Mouse (Mus musculus) heart, embryonic 11.5 days (tissue): ENCODE measurements around the gene Fam169b. TPM values are rescaled to one million over a fixed set of nuclear protein-coding genes. Genes with fewer than 3 reads are reported as not detected.

Experiments
- ATAC-seq: fragments of 200-750 bp; cut with Nextera tagmentation; replicated peaks from 2 replicates; pipeline ENCODE4 v1.8.0; 2017; ENCODE audit warnings: moderate library complexity; ENCODE audit not compliant: insufficient number of reproducible peaks, low FRiP score, low TSS enrichment
- H3K27ac ChIP-seq: fragments of 300-500 bp; sonication (generic); 2 replicates; pipeline ENCODE4 v1.5.1; 2014; ENCODE audit warnings: mild to moderate bottlenecking, low read depth, low read length
- H3K27me3 ChIP-seq: fragments of 300-500 bp; sonication (generic); 2 replicates; pipeline ENCODE4 v1.6.1; 2014; ENCODE audit warnings: mild to moderate bottlenecking, low read length, mixed read lengths; ENCODE audit not compliant: control insufficient read depth, insufficient read depth
- H3K36me3 ChIP-seq: fragments of 300-500 bp; sonication (generic); 2 replicates; pipeline ENCODE4 v1.6.1; 2014; ENCODE audit warnings: mild to moderate bottlenecking, low read length, moderate library complexity, mixed read lengths; ENCODE audit not compliant: control insufficient read depth, insufficient read depth
- H3K4me1 ChIP-seq: fragments of 300-500 bp; sonication (generic); 2 replicates; pipeline ENCODE4 v1.6.1; 2014; ENCODE audit warnings: low read length; ENCODE audit not compliant: control insufficient read depth, insufficient read depth
- H3K4me2 ChIP-seq: fragments of 300-500 bp; sonication (generic); 2 replicates; pipeline ENCODE4 v1.6.1; 2014; ENCODE audit warnings: mild to moderate bottlenecking, moderate library complexity
- H3K4me3 ChIP-seq: fragments of 300-500 bp; sonication (generic); 2 replicates; pipeline ENCODE4 v1.5.1; 2014; ENCODE audit warnings: low read depth, low read length
- H3K9ac ChIP-seq: fragments of 300-500 bp; sonication (generic); 2 replicates; pipeline ENCODE4 v1.6.1; 2014; ENCODE audit warnings: mild to moderate bottlenecking, low read depth, low read length, moderate library complexity
- H3K9me3 ChIP-seq: fragments of 300-500 bp; sonication (generic); replicated peaks from 2 replicates; pipeline ENCODE4 v1.6.1; 2016; ENCODE audit warnings: low read length; ENCODE audit not compliant: control insufficient read depth
- WGBS: fragments of 180-500 bp; shearing (Covaris S2); extraction: QIAGEN DNeasy Blood & Tissue Kit; methylation state at CpG from one replicate; pipeline ENCODE4 v1.1.7; 2014; ENCODE audit not compliant: insufficient replicate concordance; 5-methylcytosine and 5-hydroxymethylcytosine counted together
- polyA plus RNA-seq: library from polyadenylated mRNA; unstranded; fragments of >200 nt; fragmentation: Nextera tagmentation; extraction: Ambion mirVana; gene quantifications from 2 replicates; pipeline ENCODE4 v1.2.1, GENCODE M21; 2014

Gene Fam169b
- polyA plus RNA-seq, 1 experiment from 2014 or later = 0.14 TPM

- WGBS = 64% methylated on average over 6 of the region's 6 CpGs
- Histone ChIP-seq H3K4me2 (no peak overlapping the region), H3K4me1 (peaks cover 2% of the 10 kb centered on the region; the same call in 1 of the 2 replicates), H3K27ac (no peak overlapping the region), H3K9me3 (no peaks in the 10 kb centered on the region), H3K4me3 (no peak overlapping the region), H3K27me3 (no peaks in the 10 kb centered on the region), H3K36me3 (no peaks in the 10 kb centered on the region), H3K9ac (no peak overlapping the region)
- no peak for ATAC-seq
These were observed 37.8 kb downstream of the Fam169b start for GRCm38 (mm10) chr7:68311469-68311868.

- Histone ChIP-seq H3K4me1 (peaks cover 2% of the 10 kb centered on the region; the same call in 1 of the 2 replicates), H3K27me3 (no peaks in the 10 kb centered on the region), H3K4me2 (no peak overlapping the region), H3K9me3 (no peaks in the 10 kb centered on the region), H3K9ac (no peak overlapping the region), H3K36me3 (no peaks in the 10 kb centered on the region), H3K27ac (no peak overlapping the region), H3K4me3 (no peak overlapping the region)
- WGBS = 83% methylated on average over 5 of the region's 5 CpGs
- ATAC-seq = no peak
These were observed 38.8 kb downstream of the Fam169b start for GRCm38 (mm10) chr7:68312395-68312794.

- Histone ChIP-seq H3K9ac (no peak overlapping the region), H3K4me1 (peaks cover 2% of the 10 kb centered on the region; the same call in 1 of the 2 replicates), H3K9me3 (no peaks in the 10 kb centered on the region), H3K27ac (no peak overlapping the region), H3K4me3 (no peak overlapping the region), H3K4me2 (no peak overlapping the region), H3K27me3 (no peaks in the 10 kb centered on the region), H3K36me3 (no peaks in the 10 kb centered on the region)
- no peak for ATAC-seq
- WGBS = 64% methylated on average over 14 of the region's 14 CpGs
These were observed 39.6 kb downstream of the Fam169b start for GRCm38 (mm10) chr7:68313038-68313782.

- H3K4me2 ChIP-seq = no peak overlapping the region
- H3K4me1 ChIP-seq = peaks cover 2% of the 10 kb centered on the region; the same call in 1 of the 2 replicates
- no peak for ATAC-seq
- no peak overlapping the region for H3K27ac ChIP-seq
- 81% methylated on average over 1 of the region's 1 CpGs for WGBS
- no peaks in the 10 kb centered on the region for H3K9me3 ChIP-seq
- H3K36me3 ChIP-seq = no peaks in the 10 kb centered on the region
- H3K9ac ChIP-seq = no peak overlapping the region
- no peak overlapping the region for H3K4me3 ChIP-seq
- H3K27me3 ChIP-seq = no peaks in the 10 kb centered on the region
These were observed 40.6 kb downstream of the Fam169b start for GRCm38 (mm10) chr7:68314286-68314685.

- Histone ChIP-seq H3K9ac (no peak overlapping the region), H3K4me1 (peaks cover 2% of the 10 kb centered on the region; the same call in 1 of the 2 replicates), H3K4me3 (no peak overlapping the region), H3K27me3 (no peaks in the 10 kb centered on the region), H3K27ac (no peak overlapping the region), H3K36me3 (no peaks in the 10 kb centered on the region), H3K4me2 (no peak overlapping the region), H3K9me3 (no peaks in the 10 kb centered on the region)
- ATAC-seq = no peak
- WGBS = 58% methylated on average over 4 of the region's 4 CpGs
These were observed 41.4 kb downstream of the Fam169b start for GRCm38 (mm10) chr7:68315068-68315467.

GRCm38 (mm10) chr7:68318006-68318788 is 44.6 kb downstream of the Fam169b start:
- no peak overlapping the region for H3K4me3 ChIP-seq
- H3K9me3 ChIP-seq = no peaks in the 10 kb centered on the region
- no peaks in the 10 kb centered on the region for H3K4me1 ChIP-seq
- WGBS = 82% methylated on average over 15 of the region's 16 CpGs
- H3K27me3 ChIP-seq = no peaks in the 10 kb centered on the region
- no peaks in the 10 kb centered on the region for H3K36me3 ChIP-seq
- H3K27ac ChIP-seq = no peak overlapping the region
- no peak overlapping the region for H3K9ac ChIP-seq
- no peak for ATAC-seq
- no peak overlapping the region for H3K4me2 ChIP-seq

- Histone ChIP-seq H3K27me3 (no peaks in the 10 kb centered on the region), H3K4me2 (no peak overlapping the region), H3K9ac (no peak overlapping the region), H3K9me3 (no peaks in the 10 kb centered on the region), H3K4me1 (no peaks in the 10 kb centered on the region), H3K27ac (no peak overlapping the region), H3K4me3 (no peak overlapping the region), H3K36me3 (no peaks in the 10 kb centered on the region)
- ATAC-seq = no peak
- WGBS = 66% methylated on average over 6 of the region's 6 CpGs
These were observed 45.3 kb downstream of the Fam169b start for GRCm38 (mm10) chr7:68318979-68319378.

- H3K9ac ChIP-seq = no peak overlapping the region
- no peak overlapping the region for H3K4me3 ChIP-seq
- H3K9me3 ChIP-seq = no peaks in the 10 kb centered on the region
- no peaks in the 10 kb centered on the region for H3K4me1 ChIP-seq
- no peak for ATAC-seq
- no peak overlapping the region for H3K27ac ChIP-seq
- H3K4me2 ChIP-seq = no peak overlapping the region
- H3K36me3 ChIP-seq = no peaks in the 10 kb centered on the region
- H3K27me3 ChIP-seq = no peaks in the 10 kb centered on the region
- WGBS = 65% methylated on average over 14 of the region's 14 CpGs
These were observed 46.6 kb downstream of the Fam169b start for GRCm38 (mm10) chr7:68320078-68320810.
